Comparison of ENCODE assay signal across 14 mouse cellular contexts in the genomic region with DNA sequence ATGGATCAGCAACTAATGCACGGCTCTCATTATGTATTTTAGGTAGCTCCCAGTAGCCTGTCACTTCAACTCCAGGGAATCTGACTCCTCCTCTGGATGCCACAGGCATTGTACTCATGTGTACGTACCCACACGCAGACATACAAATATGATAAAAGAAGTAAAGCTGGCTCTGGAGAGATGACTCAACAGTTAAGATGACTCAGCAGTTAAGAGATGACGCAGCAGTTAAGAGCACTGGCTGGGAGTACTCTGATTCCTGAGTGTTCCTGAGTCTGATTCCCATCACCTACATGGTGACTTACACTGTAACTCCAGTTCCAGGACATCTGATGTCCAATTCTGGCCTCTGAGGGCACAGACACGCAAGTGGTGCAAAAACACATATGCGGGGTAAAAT.
"Had no signal": no experiment of that assay in that cellular context is flagged by ENCODE, and none has a peak within 500 bp of the region (broad histone marks: within the 10 kb centered on the region; RNA-seq: fewer than 3 reads in every experiment).

No protein-coding gene starts in this region.

- ATAC-seq: liver, postnatal 0 days; midbrain, embryonic 16.5 days had no signal

- H3K9me3 ChIP-seq: limb, embryonic 15.5 days; liver, embryonic 13.5 days; lung, embryonic 15.5 days; midbrain, embryonic 12.5 days had no signal

- DNase-seq: liver, embryonic 13.5 days; liver, postnatal 0 days; lung, postnatal 14 days; right cerebral cortex, postnatal 25 days; thymus, postnatal 4 days had no signal

- H3K36me3 ChIP-seq: limb, embryonic 15.5 days; liver, embryonic 13.5 days; lung, embryonic 15.5 days; midbrain, embryonic 12.5 days had no signal

- H3K4me2 ChIP-seq: limb, embryonic 15.5 days; liver, embryonic 13.5 days; lung, embryonic 15.5 days; midbrain, embryonic 12.5 days had no signal

- H3K9ac ChIP-seq: limb, embryonic 15.5 days; liver, embryonic 13.5 days; liver, postnatal 0 days; lung, embryonic 15.5 days; midbrain, embryonic 12.5 days had no signal

- H3K27ac ChIP-seq: kidney, postnatal 0 days; left cerebral cortex, adult 2 months; limb, embryonic 15.5 days; liver, embryonic 13.5 days; lung, embryonic 15.5 days; macrophage; midbrain, embryonic 12.5 days; stomach, postnatal 0 days had no signal

- H3K4me3 ChIP-seq: left cerebral cortex, adult 2 months; limb, embryonic 15.5 days; liver, embryonic 13.5 days; lung, embryonic 15.5 days; megakaryocyte, embryonic 14.5 days; midbrain, embryonic 12.5 days had no signal

- H3K4me1 ChIP-seq: limb, embryonic 15.5 days; liver, embryonic 13.5 days; lung, embryonic 15.5 days had no signal

- H3K27me3 ChIP-seq: limb, embryonic 15.5 days; liver, embryonic 13.5 days; lung, embryonic 15.5 days; midbrain, embryonic 12.5 days had no signal
